In the genomic region with DNA sequence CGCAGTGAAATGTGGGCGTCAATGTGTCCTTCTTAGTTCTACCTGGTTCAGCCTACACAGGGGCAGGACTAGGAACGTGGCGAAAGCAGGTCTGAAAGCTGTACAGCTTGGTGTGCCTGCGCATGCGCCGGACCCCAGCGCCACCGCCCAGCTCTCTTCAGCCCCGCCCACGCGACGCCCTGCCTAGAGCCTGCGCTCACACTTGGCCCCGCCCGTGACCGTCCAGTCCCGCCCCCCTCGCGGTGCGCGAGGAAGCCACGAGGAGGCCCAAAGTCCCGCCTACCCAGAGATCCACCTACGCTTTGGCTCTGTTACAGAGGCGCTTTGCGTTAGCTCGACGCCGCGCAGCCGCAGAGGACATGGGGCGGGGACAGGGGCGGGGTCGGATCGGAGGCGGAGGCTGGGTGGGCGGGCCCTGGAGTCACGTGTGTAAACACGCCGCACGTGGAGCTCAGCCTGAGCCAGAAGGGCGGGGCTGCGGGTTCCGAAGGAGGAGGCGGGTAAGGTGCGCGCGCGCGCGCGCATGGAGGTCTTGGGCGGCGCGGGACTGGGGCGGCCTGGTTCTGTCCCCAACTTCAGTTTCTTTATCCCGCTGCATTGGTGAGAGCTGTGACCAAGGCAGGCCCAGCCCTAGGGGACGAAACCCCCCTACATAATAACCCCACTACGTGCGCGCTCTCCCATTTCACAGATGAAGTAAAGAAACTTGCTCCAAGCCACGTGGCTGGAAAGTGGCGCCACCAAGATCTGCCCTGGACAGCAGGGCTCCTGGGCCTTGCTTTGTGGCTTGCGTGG, we compare ENCODE assay signal across 8 mouse cellular contexts. TPM values are rescaled to one million over a fixed set of nuclear protein-coding genes. Genes with fewer than 3 reads are reported as not detected.
DNase-seq lines count a peak whose midpoint lies in the region; ATAC-seq lines count a peak whose summit lies in the region.

No protein-coding gene starts in this region.

- no peaks in the 10 kb centered on the region; the same call in 1 of the 2 replicates for H3K27me3 ChIP-seq in heart, embryonic 13.5 days (replicated peaks)
- no peaks in the 10 kb centered on the region; the same call in none of the 2 replicates for H3K27me3 ChIP-seq in liver, embryonic 12.5 days (replicated peaks)
- no peaks in the 10 kb centered on the region for H3K27me3 ChIP-seq in stomach, embryonic 15.5 days (replicated peaks)

- peak overlapping the region; percentile 91 for H3K4me2 ChIP-seq in heart, embryonic 13.5 days
- peak overlapping the region; percentile 84 for H3K4me2 ChIP-seq in liver, embryonic 12.5 days
- H3K4me2 ChIP-seq in stomach, embryonic 15.5 days, result peak overlapping the region; percentile 94

- no peak overlapping the region for H3K27ac ChIP-seq in brown adipose tissue, adult 24 weeks (replicated peaks; ENCODE audit: low read depth, low read length)
- peak overlapping the region; percentile 50 for H3K27ac ChIP-seq in heart, embryonic 13.5 days (replicated peaks)
- 0 out of 2 replicates have a peak overlapping the region, but pooled peaks have one; percentile 47 for H3K27ac ChIP-seq in liver, embryonic 12.5 days
- H3K27ac ChIP-seq in stomach, embryonic 15.5 days, result peak overlapping the region; percentile 76

- WGBS in heart, embryonic 13.5 days, result under 1% methylated on average over 65 of the region's 65 CpGs
- WGBS in liver, embryonic 12.5 days (ENCODE audit: insufficient replicate concordance), result under 1% methylated on average over 65 of the region's 65 CpGs
- under 1% methylated on average over 65 of the region's 65 CpGs for WGBS in stomach, embryonic 15.5 days

- peak; percentile 96 for ATAC-seq in heart, embryonic 13.5 days (ENCODE audit: extremely low read depth, insufficient number of reproducible peaks, low FRiP score, low TSS enrichment)
- ATAC-seq in liver, embryonic 12.5 days, result peak; percentile 97
- ATAC-seq in stomach, embryonic 15.5 days (ENCODE audit: insufficient read depth, low FRiP score, low read depth), result peak; percentile 97

- no peaks in the 10 kb centered on the region for H3K9me3 ChIP-seq in heart, embryonic 13.5 days
- no peaks in the 10 kb centered on the region for H3K9me3 ChIP-seq in liver, embryonic 12.5 days (replicated peaks)
- no peaks in the 10 kb centered on the region for H3K9me3 ChIP-seq in stomach, embryonic 15.5 days

- H3K4me1 ChIP-seq in brown adipose tissue, adult 24 weeks (ENCODE audit: control insufficient read depth, insufficient read depth, insufficient read length, low read length), result no peaks in the 10 kb centered on the region; the same call in 1 of the 2 replicates
- H3K4me1 ChIP-seq in heart, embryonic 13.5 days, result peaks cover 38% of the 10 kb centered on the region
- peaks cover 31% of the 10 kb centered on the region for H3K4me1 ChIP-seq in liver, embryonic 12.5 days
- peaks cover 21% of the 10 kb centered on the region for H3K4me1 ChIP-seq in stomach, embryonic 15.5 days

- peak overlapping the region; percentile 79 for H3K9ac ChIP-seq in heart, embryonic 13.5 days
- H3K9ac ChIP-seq in liver, embryonic 12.5 days, result peak overlapping the region; percentile 70
- H3K9ac ChIP-seq in stomach, embryonic 15.5 days, result 0 out of 2 replicates have a peak overlapping the region, but pooled peaks have one; percentile 1

- peak overlapping the region; percentile 60 for H3K4me3 ChIP-seq in brown adipose tissue, adult 24 weeks (ENCODE audit: insufficient read depth, low read depth, low read length)
- H3K4me3 ChIP-seq in heart, embryonic 13.5 days, result peak overlapping the region; percentile 58
- H3K4me3 ChIP-seq in liver, embryonic 12.5 days, result peak overlapping the region; percentile 59
- peak overlapping the region; percentile 46 for H3K4me3 ChIP-seq in stomach, embryonic 15.5 days (replicated peaks)

- no peaks in the 10 kb centered on the region for H3K36me3 ChIP-seq in heart, embryonic 13.5 days
- no peaks in the 10 kb centered on the region for H3K36me3 ChIP-seq in liver, embryonic 12.5 days
- no peaks in the 10 kb centered on the region for H3K36me3 ChIP-seq in stomach, embryonic 15.5 days

- DNase-seq in CD4-positive, CD25-positive, alpha-beta regulatory T cell, adult 2 months (ENCODE audit: low read depth, low spot score), result peak; percentile 100
- DNase-seq in fat pad, adult 2 months (ENCODE audit: extremely low read depth, low read depth, low spot score), result peak; percentile 90
- DNase-seq in kidney, postnatal 10 days, result peak; percentile 100
- DNase-seq in natural killer cell, adult 2 months (ENCODE audit: low spot score in 2 of 2), result peak; percentile 99 to 100

RNA-seq across cellular contexts. Expression of gene Ccne1, which starts 22.4 kb away (rescaled TPM):
- polyA plus RNA-seq in brown adipose tissue, adult 24 weeks (2012; ENCODE audit: insufficient read depth, insufficient read length, missing spikeins), result 1.3 and 3.4 TPM in 2 replicates
- polyA plus RNA-seq in heart, embryonic 13.5 days (2015; fragmentation: Nextera tagmentation; extraction: Ambion mirVana), result 40.9 and 44.5 TPM in 2 replicates
- polyA plus RNA-seq in liver, embryonic 12.5 days (2016; fragmentation: Nextera tagmentation; extraction: Ambion mirVana), result 145 and 150 TPM in 2 replicates
- polyA plus RNA-seq in stomach, embryonic 15.5 days (2015; fragmentation: Nextera tagmentation; extraction: Ambion mirVana), result 57.0 and 58.6 TPM in 2 replicates

Comparison
In these comparisons a context has a peak if more than half of its experiments do, and no peak if none do; other contexts are left out.
1. H3K9ac ChIP-seq: peak in every context shown above with its lines; median percentile 79 in heart, embryonic 13.5 days; 70 in liver, embryonic 12.5 days; 1 in stomach, embryonic 15.5 days.